8 mouse cellular contexts compared by ENCODE assay signal in genomic region chr3:88772399-88772798, GRCm38 (mm10). TPM values are rescaled to one million over a fixed set of nuclear protein-coding genes. Genes with fewer than 3 reads are reported as not detected.
A peak's percentile ranks its signal among the peaks of the same experiment; 100 is the strongest.
DNase-seq lines count a peak whose midpoint lies in the region; ATAC-seq and TF ChIP-seq lines count a peak whose summit lies in the region.
"Not testable (repeated sequence)": the region's sequence is repeated elsewhere in the genome, so short reads cannot be mapped to it uniquely, and the experiment has no call there.

No protein-coding gene starts in this region.

- in situ Hi-C loops in ES-E14 (cut with MboI; ENCODE audit: low sequenced_read_pairs in 2 of 2, unreplicated experiment in 2 of 2) = not testable (repeated sequence)

- not testable (repeated sequence) for H3K27me3 ChIP-seq in forebrain, postnatal 0 days (ENCODE audit: insufficient read depth, low read length); liver, embryonic 15.5 days; neural tube, embryonic 11.5 days (ENCODE audit: control insufficient read depth, insufficient read depth, low read length); stomach, embryonic 15.5 days (replicated peaks)

- TF ChIP-seq CTCF in forebrain, postnatal 0 days (IDR thresholded peaks at IDR 0.05; ENCODE audit: low read depth) = not testable (repeated sequence)

- H3K36me3 ChIP-seq in ES-E14 (ENCODE audit: control insufficient read depth, insufficient read depth, low read length, poor library complexity, severe bottlenecking); forebrain, postnatal 0 days (ENCODE audit: insufficient read depth); liver, embryonic 15.5 days (replicated peaks); neural tube, embryonic 11.5 days (ENCODE audit: control insufficient read depth, insufficient read depth, low read length); stomach, embryonic 15.5 days: not testable (repeated sequence)

- H3K4me1 ChIP-seq in ES-E14 (ENCODE audit: control insufficient read depth in 2 of 2, insufficient read depth in 2 of 2, low read length in 2 of 2, poor library complexity in 1 of 2); forebrain, postnatal 0 days (ENCODE audit: insufficient read depth); liver, embryonic 15.5 days (replicated peaks); neural tube, embryonic 11.5 days (ENCODE audit: control insufficient read depth, insufficient read depth, low read length); stomach, embryonic 15.5 days: not testable (repeated sequence)

- peak; percentile 87 for ATAC-seq in forebrain, postnatal 0 days
- peak; percentile 53 for ATAC-seq in liver, embryonic 15.5 days (ENCODE audit: insufficient read depth)
- ATAC-seq in neural tube, embryonic 11.5 days (ENCODE audit: insufficient read depth, low FRiP score, low TSS enrichment) = peak; percentile 78
- ATAC-seq in stomach, embryonic 15.5 days (ENCODE audit: insufficient read depth, low FRiP score, low read depth) = peak; percentile 40; the same call in 1 of the 2 replicates

- DNase-seq in ES-E14 (ENCODE audit: low read depth, low spot score) = peak; percentile 59
- peak; percentile 93 to 95 for DNase-seq in cerebellum, adult 18-20 months
- DNase-seq in forebrain, postnatal 0 days = peak; percentile 89
- peak; percentile 79 for DNase-seq in heart, postnatal 25 days (ENCODE audit: low spot score)
- DNase-seq in layer of hippocampus, adult 11-12 months (ENCODE audit: low spot score) = peak; percentile 95
- DNase-seq in neural tube, embryonic 11.5 days (ENCODE audit: low spot score) = peak; percentile 82

- H3K9me3 ChIP-seq in ES-E14 (ENCODE audit: control insufficient read depth, insufficient read depth, low read depth, low read length); forebrain, postnatal 0 days (ENCODE audit: low read length); liver, embryonic 15.5 days (replicated peaks); neural tube, embryonic 11.5 days (ENCODE audit: control insufficient read depth, low read length); stomach, embryonic 15.5 days: not testable (repeated sequence)

- H3K4me2 ChIP-seq in forebrain, postnatal 0 days (ENCODE audit: low read depth) = peak overlapping the region; percentile 48
- peak overlapping the region; percentile 47 for H3K4me2 ChIP-seq in liver, embryonic 15.5 days
- not testable (repeated sequence) for H3K4me2 ChIP-seq in neural tube, embryonic 11.5 days (ENCODE audit: low read depth)
- H3K4me2 ChIP-seq in stomach, embryonic 15.5 days = peak overlapping the region; percentile 30; the same call in 1 of the 2 replicates

- intact Hi-C loops in heart, postnatal 25 days (cut with DNase I) = not testable (repeated sequence)

- not testable (repeated sequence) for H3K9ac ChIP-seq in ES-E14 (ENCODE audit: insufficient read depth, low read depth, low read length, poor library complexity, severe bottlenecking); liver, embryonic 15.5 days; neural tube, embryonic 11.5 days (ENCODE audit: low read length); stomach, embryonic 15.5 days
- peak overlapping the region; percentile 66 for H3K9ac ChIP-seq in forebrain, postnatal 0 days

- 0% methylated on average over 19 of the region's 19 CpGs for WGBS in forebrain, postnatal 0 days
- WGBS in liver, embryonic 15.5 days (ENCODE audit: insufficient replicate concordance) = under 1% methylated on average over 19 of the region's 19 CpGs
- WGBS in neural tube, embryonic 11.5 days = under 1% methylated on average over 18 of the region's 19 CpGs
- WGBS in stomach, embryonic 15.5 days = under 1% methylated on average over 16 of the region's 19 CpGs

- not testable (repeated sequence) for H3K4me3 ChIP-seq in ES-E14 (ENCODE audit: insufficient read depth in 1 of 2, low read depth in 1 of 2, low read length in 2 of 2, poor library complexity in 1 of 2, severe bottlenecking in 1 of 2); liver, embryonic 15.5 days (replicated peaks); stomach, embryonic 15.5 days (replicated peaks)
- peak overlapping the region; percentile 41 for H3K4me3 ChIP-seq in forebrain, postnatal 0 days (ENCODE audit: low read depth, low read length)
- H3K4me3 ChIP-seq in neural tube, embryonic 11.5 days (ENCODE audit: low read depth, low read length) = peak overlapping the region; percentile 43; the same call in 1 of the 2 replicates

- H3K27ac ChIP-seq in ES-E14 (ENCODE audit: insufficient read depth, low read depth, low read length, poor library complexity, severe bottlenecking); forebrain, postnatal 0 days (ENCODE audit: low read depth, low read length); liver, embryonic 15.5 days (replicated peaks); neural tube, embryonic 11.5 days (ENCODE audit: low read depth, low read length); stomach, embryonic 15.5 days: not testable (repeated sequence)

RNA-seq across cellular contexts. Expression of gene Syt11, which starts 2.6 kb away (rescaled TPM):
- 12.4 and 13.9 TPM in 2 replicates for total RNA-seq in ES-E14 (2012; rRNA removed)
- 147 and 164 TPM in 2 replicates for total RNA-seq in forebrain, postnatal 0 days (2014; rRNA removed)
- 197 and 240 TPM in 2 replicates for polyA plus RNA-seq in forebrain, postnatal 0 days (2015; fragmentation: Nextera tagmentation; extraction: Ambion mirVana)
- 1 to 10 TPM; 3.8 to 7.3 TPM for total RNA-seq in heart, postnatal 25 days (2021)
- 0.73 and 1.3 TPM in 2 replicates for polyA plus RNA-seq in liver, embryonic 15.5 days (2015; fragmentation: Nextera tagmentation; extraction: Ambion mirVana)
- polyA plus RNA-seq in neural tube, embryonic 11.5 days (2014; fragmentation: Nextera tagmentation; extraction: Ambion mirVana) = 153 and 172 TPM in 2 replicates
- polyA plus RNA-seq in stomach, embryonic 15.5 days (2015; fragmentation: Nextera tagmentation; extraction: Ambion mirVana) = 17.1 and 22.3 TPM in 2 replicates

RNA-seq across cellular contexts. Expression of gene Rit1, which starts 55.8 kb away (rescaled TPM):
- 10.7 and 18.3 TPM in 2 replicates for total RNA-seq in ES-E14 (2012; rRNA removed)
- total RNA-seq in forebrain, postnatal 0 days (2014; rRNA removed) = 58.2 and 61.2 TPM in 2 replicates
- polyA plus RNA-seq in forebrain, postnatal 0 days (2015; fragmentation: Nextera tagmentation; extraction: Ambion mirVana) = 54.9 and 62.3 TPM in 2 replicates
- 10 to 100 TPM; 71.7 to 76.2 TPM for total RNA-seq in heart, postnatal 25 days (2021)
- 32.3 and 34.8 TPM in 2 replicates for polyA plus RNA-seq in liver, embryonic 15.5 days (2015; fragmentation: Nextera tagmentation; extraction: Ambion mirVana)
- polyA plus RNA-seq in neural tube, embryonic 11.5 days (2014; fragmentation: Nextera tagmentation; extraction: Ambion mirVana) = 50.3 and 52.3 TPM in 2 replicates
- 52.3 and 56.4 TPM in 2 replicates for polyA plus RNA-seq in stomach, embryonic 15.5 days (2015; fragmentation: Nextera tagmentation; extraction: Ambion mirVana)
